Mouse (Mus musculus) cerebellum, adult 2 months (tissue): ENCODE measurements around the gene Cbr4. TPM values are rescaled to one million over a fixed set of nuclear protein-coding genes. Genes with fewer than 3 reads are reported as not detected.
A peak's percentile ranks its signal among the peaks of the same experiment; 100 is the strongest.

Source experiments
- DNase-seq, 2 experiments: peaks; one replicate each; pipeline ENCODE4 v3.0.0; 2021
- H3K27ac ChIP-seq: fragments of 200-500 bp; 2 replicates; pipeline ENCODE4 v1.5.1; 2012; ENCODE audit warnings: low read length, control low read depth, inconsistent platforms; ENCODE audit not compliant: insufficient read depth
- H3K27me3 ChIP-seq: fragments of 200-500 bp; 2 replicates; pipeline ENCODE4 v1.6.1; 2012; ENCODE audit warnings: inconsistent platforms, mild to moderate bottlenecking, low read length, moderate library complexity; ENCODE audit not compliant: control insufficient read depth, insufficient read depth
- H3K4me1 ChIP-seq: fragments of 200-500 bp; 2 replicates; pipeline ENCODE4 v1.6.1; 2011; ENCODE audit warnings: low read length; ENCODE audit not compliant: control insufficient read depth, insufficient read depth
- H3K4me3 ChIP-seq: fragments of 200-500 bp; replicated peaks from 2 replicates; pipeline ENCODE3; 2011; ENCODE audit warnings: mild to moderate bottlenecking, low read depth, low read length, control low read depth; ENCODE audit not compliant: insufficient read depth
- CTCF ChIP-seq: fragments of 200-500 bp; IDR thresholded peaks from 2 replicates; pipeline ENCODE4 v1.5.1; 2011; ENCODE audit warnings: low read depth, mild to moderate bottlenecking, control low read depth, low read length, moderate library complexity, borderline replicate concordance; ENCODE audit not compliant: insufficient read depth
- POLR2A ChIP-seq: fragments of 200-500 bp; IDR thresholded peaks from 2 replicates; pipeline ENCODE4 v1.6.1; 2011; ENCODE audit warnings: low read length, control low read depth, borderline replicate concordance; ENCODE audit not compliant: insufficient read depth
- WGBS: fragments of 180-500 bp; shearing (Covaris S2); methylation state at CpG from one replicate; pipeline ENCODE4 v1.1.7; 2018; 5-methylcytosine and 5-hydroxymethylcytosine counted together
- polyA plus RNA-seq: library from polyadenylated mRNA; depleted of rRNA; stranded (reverse); fragments of >200 nt; gene quantifications from 2 replicates; pipeline ENCODE4 v1.2.3, GENCODE M21; 2012

The Cbr4 gene
- polyA plus RNA-seq, 1 experiment = 15.3 TPM

DNA sequence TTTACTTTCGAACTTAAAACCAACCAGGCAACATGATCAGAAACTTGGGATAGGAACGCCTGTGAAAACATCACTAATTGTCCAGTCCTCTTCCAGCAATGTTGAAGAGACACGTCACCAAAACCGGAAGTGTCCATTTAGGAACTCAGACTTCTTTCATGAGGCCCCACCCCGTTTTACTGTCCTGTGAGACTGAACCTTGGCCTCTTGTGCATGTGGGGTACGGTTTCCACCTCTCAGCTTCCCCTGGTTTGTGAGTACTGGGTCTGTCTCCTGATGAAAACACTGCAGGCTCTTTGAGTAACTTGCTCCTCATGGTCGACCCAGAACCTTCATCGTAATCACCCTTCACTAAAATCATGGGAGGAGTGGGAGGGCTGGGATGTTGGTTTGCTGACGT, 40.7 kb downstream of the Cbr4 start:
- Histone ChIP-seq H3K27me3 (no peaks in the 10 kb centered on the region), H3K27ac (no peak overlapping the region), H3K4me3 (no peak overlapping the region), H3K4me1 (no peaks in the 10 kb centered on the region)
- TF ChIP-seq CTCF = no peak
- no peak for TF ChIP-seq POLR2A
- WGBS = 91% methylated on average over 9 of the region's 9 CpGs
- DNase-seq = no peak

DNA sequence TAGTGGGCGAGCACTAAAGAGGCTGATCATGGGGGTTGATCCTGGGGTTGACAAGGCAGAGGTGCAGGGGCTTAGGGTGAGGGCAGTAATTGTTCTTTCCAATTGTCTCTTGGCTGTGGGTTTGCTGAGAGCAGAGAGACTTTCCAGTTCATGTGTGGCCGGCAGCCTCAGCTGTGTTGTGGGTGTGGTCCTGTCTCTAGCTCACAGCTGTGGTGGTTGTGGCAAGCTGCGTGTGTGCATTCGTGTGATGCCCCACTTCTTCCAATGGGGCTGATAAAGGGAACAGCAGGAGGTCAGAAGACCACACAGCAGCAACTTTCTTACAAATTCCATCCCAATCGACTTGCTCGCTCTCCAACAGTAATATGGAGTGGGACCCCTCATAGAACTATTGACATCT, 41.1 kb downstream of the Cbr4 start:
- WGBS = 37% methylated on average over 6 of the region's 6 CpGs
- no peaks in the 10 kb centered on the region for H3K4me1 ChIP-seq
- no peak overlapping the region for H3K27ac ChIP-seq
- TF ChIP-seq POLR2A = no peak
- TF ChIP-seq CTCF = no peak
- no peak for DNase-seq
- H3K27me3 ChIP-seq = no peaks in the 10 kb centered on the region
- no peak overlapping the region for H3K4me3 ChIP-seq

DNA sequence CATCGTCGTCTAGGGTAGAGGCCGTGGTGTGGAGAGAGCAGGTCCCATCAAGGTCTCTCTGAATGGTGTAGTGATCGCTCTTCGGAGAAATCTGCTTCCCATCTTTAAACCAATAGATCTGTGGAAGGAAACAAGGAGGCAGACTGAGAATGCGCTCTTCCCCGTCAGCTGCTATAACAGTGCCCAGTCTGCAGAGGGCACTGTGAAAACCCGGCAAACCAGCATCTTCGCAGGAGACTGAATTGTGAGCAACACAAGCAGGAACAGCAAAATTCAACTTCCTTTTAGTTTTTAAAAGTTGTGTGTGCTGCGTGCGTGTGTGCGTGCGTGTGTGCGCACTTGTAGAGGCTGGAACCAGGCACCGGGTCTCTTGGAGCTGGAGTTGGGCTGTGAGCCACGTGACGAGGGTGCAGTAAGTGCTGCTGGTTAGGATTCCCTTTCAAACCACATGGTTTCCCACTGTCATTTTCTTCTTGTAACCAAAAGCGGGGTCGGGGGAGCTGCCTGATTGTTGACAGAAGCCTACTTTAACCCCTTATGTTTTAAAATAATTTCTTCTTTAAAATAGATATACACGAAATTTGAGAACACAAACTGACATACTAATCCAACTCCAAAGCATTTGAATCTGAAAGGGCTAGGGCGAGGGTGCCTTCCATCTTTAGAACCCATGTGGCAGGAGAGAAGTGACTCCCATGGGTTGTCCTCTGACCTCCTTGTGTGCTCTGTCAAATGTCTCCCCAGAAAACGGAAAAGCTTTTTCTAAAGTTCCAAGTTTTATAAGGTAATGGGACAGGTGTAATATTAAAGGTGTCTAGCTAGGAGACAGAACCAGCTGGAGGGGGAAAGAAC, 44.6 kb downstream of the Cbr4 start:
- Histone ChIP-seq H3K27ac (no peak overlapping the region), H3K4me3 (no peak overlapping the region), H3K27me3 (no peaks in the 10 kb centered on the region), H3K4me1 (no peaks in the 10 kb centered on the region)
- no peak for DNase-seq
- WGBS = 59% methylated on average over 22 of the region's 22 CpGs
- TF ChIP-seq POLR2A = no peak
- peak; percentile 25; the same call in 1 of the 2 replicates for TF ChIP-seq CTCF

DNA sequence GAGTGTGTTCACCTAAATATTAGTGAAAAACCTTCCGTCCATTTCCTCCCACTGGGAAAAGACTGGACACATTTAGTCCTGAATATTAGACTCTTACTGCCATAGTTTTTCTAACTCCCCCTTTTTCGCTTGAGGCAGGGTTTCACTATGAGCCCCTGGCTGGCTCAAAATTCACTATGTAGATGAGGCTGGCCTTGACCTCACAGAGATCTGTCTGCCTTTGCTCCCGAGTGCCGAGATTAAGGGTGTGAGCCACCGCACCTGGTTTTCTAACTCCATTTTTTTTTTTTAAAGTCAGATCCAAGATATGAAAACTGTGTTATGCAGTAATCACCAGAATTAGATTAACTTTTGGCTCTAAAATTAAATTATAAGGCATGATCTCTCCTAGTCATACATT, 45.3 kb downstream of the Cbr4 start:
- WGBS = 79% methylated on average over 5 of the region's 5 CpGs
- Histone ChIP-seq H3K4me1 (no peaks in the 10 kb centered on the region), H3K27ac (no peak overlapping the region), H3K27me3 (no peaks in the 10 kb centered on the region), H3K4me3 (no peak overlapping the region)
- TF ChIP-seq POLR2A = no peak
- no peak for DNase-seq

DNA sequence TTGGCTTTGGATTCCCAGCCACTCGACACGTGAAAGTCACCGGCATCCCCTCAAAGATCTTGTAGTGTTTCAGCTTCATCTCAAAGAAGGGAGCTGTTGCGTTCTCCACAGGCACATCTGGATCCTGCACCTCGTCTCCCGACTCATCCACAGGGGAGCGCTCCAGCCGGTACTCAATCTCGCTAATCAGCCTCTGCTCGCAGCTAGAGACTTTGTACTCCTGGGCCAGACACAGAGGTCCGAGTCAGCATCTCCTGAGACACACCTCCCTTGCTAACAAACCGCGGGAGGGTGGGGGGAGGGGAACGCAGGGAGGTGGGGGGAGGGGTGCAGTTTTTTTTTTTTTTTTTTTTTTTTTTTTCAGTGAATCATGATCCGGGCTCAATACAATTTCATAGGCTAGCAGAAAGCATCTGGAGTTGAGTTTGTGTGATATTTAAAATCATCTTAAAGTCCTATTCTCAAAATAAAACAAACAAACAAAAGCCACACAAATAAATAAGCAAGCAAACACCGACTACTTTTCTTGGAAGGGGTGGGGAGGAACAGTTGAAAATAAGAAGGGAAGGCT, 45.9 kb downstream of the Cbr4 start:
- Histone ChIP-seq H3K27me3 (no peaks in the 10 kb centered on the region), H3K27ac (no peak overlapping the region), H3K4me3 (no peak overlapping the region), H3K4me1 (no peaks in the 10 kb centered on the region)
- WGBS = 53% methylated on average over 16 of the region's 16 CpGs
- no peak for TF ChIP-seq CTCF
- no peak for TF ChIP-seq POLR2A
- no peak for DNase-seq

DNA sequence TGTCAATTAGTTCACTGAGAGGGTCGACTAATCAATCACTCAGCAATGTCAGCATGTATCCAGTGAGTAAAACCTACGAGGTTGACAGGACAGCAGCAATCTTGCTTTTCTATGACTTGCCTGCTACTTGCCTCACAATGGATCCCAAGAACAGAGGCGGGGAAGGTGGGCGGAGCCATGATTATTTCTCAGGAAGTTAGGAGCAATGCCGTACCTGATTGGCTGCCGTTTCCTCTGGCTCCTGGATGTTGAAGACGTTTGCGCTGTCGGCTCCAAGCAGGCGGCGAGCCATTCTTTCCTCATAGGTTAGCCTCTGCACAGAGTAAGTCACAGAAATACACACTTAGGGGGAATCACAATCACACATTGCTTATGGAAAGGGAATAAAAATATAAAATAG, 47.9 kb downstream of the Cbr4 start:
- Histone ChIP-seq H3K4me1 (no peaks in the 10 kb centered on the region), H3K27ac (no peak overlapping the region), H3K27me3 (no peaks in the 10 kb centered on the region), H3K4me3 (no peak overlapping the region)
- WGBS = 81% methylated on average over 11 of the region's 11 CpGs
- no peak for TF ChIP-seq CTCF
- TF ChIP-seq POLR2A = no peak
- no peak for DNase-seq

DNA sequence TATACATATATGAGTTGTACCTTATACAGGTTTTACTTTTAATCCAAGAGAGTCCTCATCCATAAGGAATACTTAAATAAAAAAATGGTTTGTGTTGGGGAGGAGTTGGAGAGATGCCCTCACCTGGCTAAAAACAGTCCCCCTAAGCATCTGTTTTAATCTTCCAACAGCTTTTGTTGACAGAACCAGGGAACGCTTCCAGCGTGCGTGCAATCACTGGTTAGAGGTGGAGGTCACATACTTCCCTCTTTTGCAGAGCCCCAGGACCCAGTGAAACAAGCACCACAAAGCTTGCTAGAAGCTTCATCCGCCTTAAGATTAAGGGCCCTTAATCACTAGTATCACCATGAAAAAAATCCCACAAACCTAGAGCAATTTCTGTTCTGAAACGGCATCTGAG, 49.9 kb downstream of the Cbr4 start:
- no peak for TF ChIP-seq CTCF
- TF ChIP-seq POLR2A = no peak
- no peak overlapping the region for H3K27ac ChIP-seq

DNA sequence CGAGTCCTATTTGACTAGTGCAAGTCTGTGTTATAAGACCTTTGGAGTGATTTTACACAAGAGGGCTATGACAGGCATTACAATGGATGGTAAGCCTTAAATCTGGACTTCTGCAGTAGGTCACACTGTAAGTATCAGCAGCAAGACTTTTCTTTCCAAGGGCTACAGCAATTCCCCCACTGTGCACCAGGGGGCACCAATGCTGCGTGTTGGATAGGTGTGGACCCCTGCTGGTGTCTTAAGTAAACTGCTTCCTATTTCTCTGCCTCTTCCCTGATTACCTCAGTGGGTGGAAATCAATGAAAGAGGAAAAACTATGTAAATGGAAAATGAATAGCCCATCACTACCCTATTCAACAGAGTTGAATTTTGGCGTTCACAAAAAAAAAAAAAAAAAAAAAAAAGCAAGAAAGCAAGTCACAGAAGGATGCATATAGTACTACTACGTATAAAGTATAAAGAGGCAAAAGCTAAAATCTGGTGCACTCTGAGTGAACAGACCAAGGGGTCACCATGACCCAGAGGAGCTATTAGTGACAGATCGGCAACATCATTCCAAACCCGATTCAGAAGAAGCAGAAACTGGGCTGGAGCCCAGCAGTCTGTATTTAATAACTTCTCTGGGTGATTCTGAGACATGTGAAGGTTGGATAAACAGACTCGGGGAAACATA, 52.4 kb downstream of the Cbr4 start:
- DNase-seq = peak; percentile 46 to 69
- Histone ChIP-seq H3K4me1 (no peaks in the 10 kb centered on the region), H3K4me3 (no peak overlapping the region), H3K27me3 (no peaks in the 10 kb centered on the region), H3K27ac (no peak overlapping the region)
- WGBS = 43% methylated on average over 7 of the region's 7 CpGs
- TF ChIP-seq POLR2A = no peak
- TF ChIP-seq CTCF = peak; percentile 97

More for the DNA sequence above, 49.9 kb downstream of the Cbr4 start:
- no peak for DNase-seq
- Histone ChIP-seq H3K4me1 (no peaks in the 10 kb centered on the region), H3K4me3 (no peak overlapping the region), H3K27me3 (no peaks in the 10 kb centered on the region)
- 78% methylated on average over 5 of the region's 5 CpGs for WGBS
